Mouse (Mus musculus): ENCODE data around the gene Banp.

GRCm38 (mm10) chr8:122030965-122031364, 81.4 kb downstream of the Banp start:
- no peak for TF ChIP-seq POLR2A (IDR thresholded peaks at IDR 0.05; ENCODE audit: low read depth, low read length)
- TF ChIP-seq CTCF (IDR thresholded peaks at IDR 0.05; ENCODE audit: extremely low read depth, insufficient read depth, insufficient read length, insufficient replicate concordance): no peak
